In the genomic region with DNA sequence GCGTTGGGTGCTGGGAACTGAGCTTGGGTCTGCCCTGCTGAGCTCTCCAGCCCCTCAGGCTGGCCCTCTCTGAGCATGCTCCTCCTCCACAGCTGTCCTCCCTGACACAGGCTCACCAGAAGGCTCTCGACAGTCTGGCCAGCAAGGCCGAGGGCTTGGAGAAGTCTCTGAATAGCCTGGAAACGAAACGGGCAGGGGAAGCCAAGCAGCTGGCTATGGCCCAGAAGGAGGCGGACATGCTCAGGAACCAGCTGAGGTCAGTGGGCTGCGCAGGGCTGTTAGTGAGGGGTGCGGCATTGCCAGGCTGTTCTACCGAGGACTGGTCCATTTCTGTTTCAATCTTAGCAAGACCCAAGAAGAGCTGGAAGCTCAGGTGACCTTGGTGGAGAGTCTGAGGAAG, we compare ENCODE assay signal across 25 mouse cellular contexts. TPM values are rescaled to one million over a fixed set of nuclear protein-coding genes. Genes with fewer than 3 reads are reported as not detected.
"Had no signal": no experiment of that assay in that cellular context is flagged by ENCODE, and none has a peak within 500 bp of the region (broad histone marks: within the 10 kb centered on the region; RNA-seq: fewer than 3 reads in every experiment).

No protein-coding gene starts in this region.

- H3K4me1 ChIP-seq: limb, embryonic 10.5 days; limb, embryonic 13.5 days; liver, embryonic 12.5 days; liver, embryonic 15.5 days had no signal

- DNase-seq: kidney, adult 9 months; kidney, postnatal 25 days; layer of hippocampus, postnatal 36 days; liver; lung, adult 2 months; midbrain, embryonic 14.5 days; thymus, adult 18-20 months; thymus, postnatal 36 days had no signal

- H3K27me3 ChIP-seq: limb, embryonic 13.5 days; liver, embryonic 12.5 days; liver, embryonic 15.5 days had no signal

- H3K4me3 ChIP-seq: left cerebral cortex, adult 2 months; limb, embryonic 10.5 days; limb, embryonic 13.5 days; liver, embryonic 12.5 days; liver, embryonic 15.5 days had no signal

- H3K27ac ChIP-seq: left cerebral cortex, adult 2 months; limb, embryonic 10.5 days; limb, embryonic 13.5 days; liver, embryonic 12.5 days; liver, embryonic 15.5 days; macrophage had no signal

RNA-seq across cellular contexts. Expression of a gene that starts 8.6 kb away (rescaled TPM):
- total RNA-seq: layer of hippocampus, postnatal 10 days; megakaryocyte, adult 5-6 weeks; midbrain, postnatal 0 days had no signal
- polyA plus RNA-seq: macrophage had no signal

RNA-seq across cellular contexts. Expression of a gene that starts 18.5 kb away (rescaled TPM):
- total RNA-seq: left cerebral cortex, postnatal 10 days; midbrain, postnatal 0 days had no signal
- polyA plus RNA-seq: limb, embryonic 10.5 days; liver, embryonic 12.5 days; liver, embryonic 15.5 days; lung, adult 2 months; lung, embryonic 16.5 days; macrophage; midbrain, embryonic 14.5 days; midbrain, postnatal 0 days; neural tube, embryonic 11.5 days; neural tube, embryonic 14.5 days; small intestine, adult 2 months; spleen, adult 2 months; stomach, embryonic 16.5 days; urinary bladder, adult 2 months had no signal

RNA-seq across cellular contexts. Expression of a gene that starts 27.6 kb away (rescaled TPM):
- total RNA-seq: megakaryocyte, adult 5-6 weeks had no signal
- polyA plus RNA-seq: limb, embryonic 10.5 days; liver, embryonic 12.5 days; macrophage had no signal
